Mouse (Mus musculus) brain, embryonic 14.5 days (tissue): ENCODE data around the gene Gm48551. TPM values are rescaled to one million over a fixed set of nuclear protein-coding genes. Genes with fewer than 3 reads are reported as not detected.

Source experiments
- DNase-seq: peaks from one replicate; pipeline ENCODE4 v3.0.0-alpha.2; 2011; ENCODE audit warnings: low read depth
- CTCF ChIP-seq: fragments of 200-500 bp; IDR thresholded peaks from 2 replicates; pipeline ENCODE4 v1.5.1; 2012; ENCODE audit warnings: inconsistent platforms, mild to moderate bottlenecking, moderate library complexity, borderline replicate concordance; ENCODE audit not compliant: insufficient read depth, insufficient read length; ENCODE audit errors: extremely low read depth
- POLR2A ChIP-seq: fragments of 200-500 bp; IDR thresholded peaks from 2 replicates; pipeline ENCODE4 v1.6.1; 2012; ENCODE audit warnings: mild to moderate bottlenecking, inconsistent platforms, borderline replicate concordance; ENCODE audit not compliant: poor library complexity, insufficient read depth, insufficient read length, severe bottlenecking; ENCODE audit errors: extremely low read depth
- polyA plus RNA-seq: library from polyadenylated mRNA; depleted of rRNA; stranded (reverse); fragments of >200 nt; gene quantifications from 2 replicates; pipeline ENCODE4 v1.2.3, GENCODE M21; 2012

Gm48551 gene
- polyA plus RNA-seq, 1 experiment: 6.8 TPM

- peak; percentile 67 for DNase-seq
- peak; percentile 96 for TF ChIP-seq CTCF
- no peak for TF ChIP-seq POLR2A
Observed at GRCm38 (mm10) chr10:81389801-81390677, 5.8 kb downstream of the Gm48551 start.

GRCm38 (mm10) chr10:81390678-81390965, 6.4 kb downstream of the Gm48551 start:
- TF ChIP-seq CTCF (no peak), POLR2A (no peak)
- no peak for DNase-seq

GRCm38 (mm10) chr10:81392270-81392669, 8.0 kb downstream of the Gm48551 start:
- TF ChIP-seq POLR2A: no peak
- no peak for TF ChIP-seq CTCF
- no peak for DNase-seq

- DNase-seq: no peak
- TF ChIP-seq CTCF: no peak
- no peak for TF ChIP-seq POLR2A
Observed at GRCm38 (mm10) chr10:81392781-81393185, 8.5 kb downstream of the Gm48551 start, which contains the start of gene Smim24. Gene Smim24, plus strand, starts transcription at chr10:81393051.

GRCm38 (mm10) chr10:81393456-81394063, 9.3 kb downstream of the Gm48551 start:
- DNase-seq: no peak
- TF ChIP-seq POLR2A: no peak
- TF ChIP-seq CTCF: no peak

GRCm38 (mm10) chr10:81395127-81395526, 10.9 kb downstream of the Gm48551 start:
- peak; percentile 72 for DNase-seq
- TF ChIP-seq CTCF: peak; percentile 90
- no peak for TF ChIP-seq POLR2A

GRCm38 (mm10) chr10:81395865-81396264, 11.6 kb downstream of the Gm48551 start:
- TF ChIP-seq POLR2A (no peak), CTCF (no peak)
- no peak for DNase-seq

- no peak for TF ChIP-seq POLR2A
- TF ChIP-seq CTCF: no peak
- no peak for DNase-seq
Observed at GRCm38 (mm10) chr10:81396749-81397148, 12.5 kb downstream of the Gm48551 start.

GRCm38 (mm10) chr10:81399296-81399695, 15.0 kb downstream of the Gm48551 start:
- no peak for TF ChIP-seq CTCF
- no peak for TF ChIP-seq POLR2A
- DNase-seq: no peak

GRCm38 (mm10) chr10:81399798-81400308, 15.6 kb downstream of the Gm48551 start:
- TF ChIP-seq CTCF: no peak
- DNase-seq: no peak

GRCm38 (mm10) chr10:81400371-81401204, 16.3 kb downstream of the Gm48551 start:
- peak; percentile 65 for DNase-seq
- TF ChIP-seq CTCF: no peak
- TF ChIP-seq POLR2A: no peak

GRCm38 (mm10) chr10:81401205-81401520, 16.9 kb downstream of the Gm48551 start:
- no peak for TF ChIP-seq POLR2A
- TF ChIP-seq CTCF: no peak
- DNase-seq: peak; percentile 58
